Mouse (Mus musculus) thymus, adult 2 months (tissue): ENCODE data around the gene Olfml2b.

Experiments
- CTCF ChIP-seq: fragments of 200-500 bp; IDR thresholded peaks from 2 replicates; pipeline ENCODE4 v1.5.1; 2012; ENCODE audit warnings: mild to moderate bottlenecking, control low read depth, low read length, moderate library complexity, borderline replicate concordance; ENCODE audit not compliant: control insufficient read depth, poor library complexity, insufficient read depth; ENCODE audit errors: extremely low read depth
- POLR2A ChIP-seq: fragments of 200-500 bp; IDR thresholded peaks from 2 replicates; pipeline ENCODE4 v1.6.1; 2012; ENCODE audit warnings: mild to moderate bottlenecking, low read length, control low read depth, moderate library complexity; ENCODE audit not compliant: control insufficient read depth, poor library complexity, insufficient read depth; ENCODE audit errors: extremely low read depth

GRCm38 (mm10) chr1:170607231-170607917 is 37.0 kb upstream of the Olfml2b start:
- TF ChIP-seq CTCF: no peak
- no peak for TF ChIP-seq POLR2A
